Mouse (Mus musculus) forebrain, embryonic 14.5 days (tissue): ENCODE results near the gene Etnk2. TPM values are rescaled to one million over a fixed set of nuclear protein-coding genes. Genes with fewer than 3 reads are reported as not detected.

Experiments
- ATAC-seq: fragments of 200-750 bp; cut with Nextera tagmentation; 2 replicates; pipeline ENCODE4 v1.8.0; 2017; ENCODE audit warnings: mild to moderate bottlenecking, moderate library complexity
- DNase-seq: peaks from one replicate; pipeline ENCODE4 v3.0.0-alpha.2; 2015; ENCODE audit warnings: low spot score
- H3K27ac ChIP-seq: fragments of 300-500 bp; sonication (generic); 2 replicates; pipeline ENCODE4 v1.5.1; 2014; ENCODE audit warnings: low read depth, mild to moderate bottlenecking, control low read depth, low read length, moderate library complexity
- H3K27me3 ChIP-seq: fragments of 300-500 bp; sonication (generic); replicated peaks from 2 replicates; pipeline ENCODE4 v1.6.1; 2014; ENCODE audit warnings: low read length, control low read depth, mixed read lengths; ENCODE audit not compliant: control insufficient read depth, insufficient read depth
- H3K36me3 ChIP-seq: fragments of 300-500 bp; sonication (generic); 2 replicates; pipeline ENCODE4 v1.6.1; 2014; ENCODE audit warnings: low read length, control low read depth; ENCODE audit not compliant: control insufficient read depth, insufficient read depth
- H3K4me1 ChIP-seq: fragments of 300-500 bp; sonication (generic); 2 replicates; pipeline ENCODE4 v1.6.1; 2014; ENCODE audit warnings: antibody characterized with exemption, low read length, control low read depth; ENCODE audit not compliant: control insufficient read depth, insufficient read depth
- H3K4me2 ChIP-seq: fragments of 300-500 bp; sonication (generic); 2 replicates; pipeline ENCODE4 v1.6.1; 2014; ENCODE audit warnings: mild to moderate bottlenecking, control low read depth, low read length
- H3K4me3 ChIP-seq: fragments of 300-500 bp; sonication (generic); 2 replicates; pipeline ENCODE4 v1.5.1; 2014; ENCODE audit warnings: low read depth, low read length, control low read depth
- H3K9ac ChIP-seq: fragments of 300-500 bp; sonication (generic); 2 replicates; pipeline ENCODE4 v1.6.1; 2014; ENCODE audit warnings: mild to moderate bottlenecking, low read length, control low read depth, moderate library complexity
- H3K9me3 ChIP-seq: fragments of 300-500 bp; sonication (generic); replicated peaks from 2 replicates; pipeline ENCODE4 v1.6.1; 2016; ENCODE audit warnings: low read length, control low read depth, mixed read lengths; ENCODE audit not compliant: control insufficient read depth
- WGBS: fragments of 180-500 bp; shearing (Covaris S2); extraction: QIAGEN DNeasy Blood & Tissue Kit; methylation state at CpG from one replicate; pipeline ENCODE4 v1.1.7; 2014; 5-methylcytosine and 5-hydroxymethylcytosine counted together
- polyA plus RNA-seq: library from polyadenylated mRNA; unstranded; fragments of >200 nt; fragmentation: Nextera tagmentation; extraction: Ambion mirVana; gene quantifications from 2 replicates; pipeline ENCODE4 v1.2.1, GENCODE M21; 2014

Etnk2 gene
- polyA plus RNA-seq, 1 experiment from 2014 or later = 4.2 TPM

- Histone ChIP-seq H3K9me3 (no peaks in the 10 kb centered on the region), H3K27ac (no peak overlapping the region), H3K36me3 (no peaks in the 10 kb centered on the region), H3K4me1 (peaks cover 6% of the 10 kb centered on the region; the same call in 1 of the 2 replicates), H3K4me3 (no peak overlapping the region), H3K4me2 (no peak overlapping the region), H3K27me3 (no peaks in the 10 kb centered on the region), H3K9ac (no peak overlapping the region)
- WGBS = 84% methylated on average over 3 of the region's 3 CpGs
- no peak for ATAC-seq
- no peak for DNase-seq
These were observed 55.9 kb downstream of the Etnk2 start for GRCm38 (mm10) chr1:133419178-133419834.

GRCm38 (mm10) chr1:133420491-133420890 lies 57.1 kb downstream of the Etnk2 start:
- ATAC-seq = no peak
- Histone ChIP-seq H3K36me3 (no peaks in the 10 kb centered on the region), H3K9me3 (no peaks in the 10 kb centered on the region), H3K4me1 (peaks cover 6% of the 10 kb centered on the region; the same call in 1 of the 2 replicates), H3K4me3 (no peak overlapping the region), H3K27me3 (no peaks in the 10 kb centered on the region), H3K27ac (no peak overlapping the region), H3K4me2 (no peak overlapping the region), H3K9ac (no peak overlapping the region)
- 86% methylated on average over 3 of the region's 3 CpGs for WGBS
- no peak for DNase-seq

GRCm38 (mm10) chr1:133421061-133421460 lies 57.7 kb downstream of the Etnk2 start:
- no peak overlapping the region for H3K27ac ChIP-seq
- H3K36me3 ChIP-seq = no peaks in the 10 kb centered on the region
- ATAC-seq (no peak), DNase-seq (no peak)
- H3K9ac ChIP-seq = no peak overlapping the region
- H3K9me3 ChIP-seq = no peaks in the 10 kb centered on the region
- WGBS = 58% methylated on average over 2 of the region's 2 CpGs
- no peaks in the 10 kb centered on the region for H3K27me3 ChIP-seq
- peaks cover 6% of the 10 kb centered on the region; the same call in 1 of the 2 replicates for H3K4me1 ChIP-seq
- H3K4me3 ChIP-seq = no peak overlapping the region
- H3K4me2 ChIP-seq = no peak overlapping the region

- peak overlapping the region; percentile 79 for H3K9ac ChIP-seq
- peak overlapping the region; percentile 100 for H3K4me2 ChIP-seq
- H3K4me1 ChIP-seq = peaks cover 6% of the 10 kb centered on the region; the same call in 1 of the 2 replicates
- H3K36me3 ChIP-seq = no peaks in the 10 kb centered on the region
- DNase-seq (no peak), ATAC-seq (no peak)
- 45% methylated on average over 16 of the region's 16 CpGs for WGBS
- H3K4me3 ChIP-seq = peak overlapping the region; percentile 73
- no peaks in the 10 kb centered on the region for H3K9me3 ChIP-seq
- no peaks in the 10 kb centered on the region for H3K27me3 ChIP-seq
- no peak overlapping the region for H3K27ac ChIP-seq
These were observed 58.7 kb downstream of the Etnk2 start for GRCm38 (mm10) chr1:133421975-133422570.

GRCm38 (mm10) chr1:133422615-133423161 lies 59.3 kb downstream of the Etnk2 start:
- Histone ChIP-seq H3K27ac (peak overlapping the region; percentile 52; the same call in 1 of the 2 replicates), H3K9me3 (no peaks in the 10 kb centered on the region), H3K4me1 (peaks cover 6% of the 10 kb centered on the region; the same call in 1 of the 2 replicates), H3K4me3 (peak overlapping the region; percentile 73), H3K9ac (peak overlapping the region; percentile 79), H3K4me2 (peak overlapping the region; percentile 100), H3K27me3 (no peaks in the 10 kb centered on the region), H3K36me3 (no peaks in the 10 kb centered on the region)
- WGBS = under 1% methylated on average over 29 of the region's 29 CpGs
- DNase-seq (peak; percentile 63), ATAC-seq (peak; percentile 42)

GRCm38 (mm10) chr1:133423166-133423542 lies 59.8 kb downstream of the Etnk2 start:
- Histone ChIP-seq H3K4me1 (peaks cover 5% of the 10 kb centered on the region; the same call in 1 of the 2 replicates), H3K27ac (peak overlapping the region; percentile 83; the same call in 1 of the 2 replicates), H3K27me3 (no peaks in the 10 kb centered on the region), H3K4me3 (peak overlapping the region; percentile 73), H3K9ac (peak overlapping the region; percentile 79), H3K9me3 (no peaks in the 10 kb centered on the region), H3K4me2 (peak overlapping the region; percentile 100), H3K36me3 (no peaks in the 10 kb centered on the region)
- ATAC-seq (no peak), DNase-seq (no peak)
- under 1% methylated on average over 31 of the region's 31 CpGs for WGBS

GRCm38 (mm10) chr1:133423543-133424480 lies 60.4 kb downstream of the Etnk2 start, which contains the start of gene Sox13:
Gene Sox13 (minus strand): TSS chr1:133424377.
- WGBS = under 1% methylated on average over 97 of the region's 128 CpGs
- peak; percentile 79 for ATAC-seq
- H3K27me3 ChIP-seq = no peaks in the 10 kb centered on the region

GRCm38 (mm10) chr1:133424547-133425140 lies 61.3 kb downstream of the Etnk2 start:
- 55% methylated on average over 4 of the region's 4 CpGs for WGBS

More at GRCm38 (mm10) chr1:133423543-133424480, 60.4 kb downstream of the Etnk2 start, which contains the start of gene Sox13:
- no peaks in the 10 kb centered on the region for H3K9me3 ChIP-seq
- DNase-seq = peak; percentile 80
- H3K4me1 ChIP-seq = peaks cover 2% of the 10 kb centered on the region; the same call in 1 of the 2 replicates
- peak within 1 kb of the TSS; percentile 73 for H3K4me3 ChIP-seq
- H3K4me2 ChIP-seq = peak within 1 kb of the TSS; percentile 100
- peak within 1 kb of the TSS; percentile 79 for H3K9ac ChIP-seq
- H3K36me3 ChIP-seq = no peaks in the 10 kb centered on the region
- peak within 1 kb of the TSS; percentile 83 for H3K27ac ChIP-seq

More at GRCm38 (mm10) chr1:133424547-133425140, 61.3 kb downstream of the Etnk2 start:
- Histone ChIP-seq H3K4me1 (peaks cover 2% of the 10 kb centered on the region; the same call in 1 of the 2 replicates), H3K4me3 (peak overlapping the region; percentile 73), H3K27ac (no peak overlapping the region), H3K27me3 (no peaks in the 10 kb centered on the region), H3K36me3 (no peaks in the 10 kb centered on the region), H3K4me2 (peak overlapping the region; percentile 100), H3K9ac (no peak overlapping the region), H3K9me3 (peaks cover 4% of the 10 kb centered on the region; the same call in 1 of the 2 replicates)
- ATAC-seq (no peak), DNase-seq (peak; percentile 12)
